Mouse (Mus musculus) embryo, embryonic 11 days (tissue): ENCODE measurements around the gene Cilp.
A peak's percentile ranks its signal among the peaks of the same experiment; 100 is the strongest.
"Not testable (repeated sequence)": the region's sequence is repeated elsewhere in the genome, so short reads cannot be mapped to it uniquely, and the experiment has no call there.

Experiments
- DNase-seq: peaks from one replicate; pipeline ENCODE4 v3.0.0-alpha.2; 2015

Cilp gene

GRCm38 (mm10) chr9:65264959-65265358 is at the start of gene Cilp:
Cilp (plus strand) TSS chr9:65265180.
- no peak for DNase-seq

- peak; percentile 62 for DNase-seq
Observed at GRCm38 (mm10) chr9:65215494-65216126, 49.4 kb upstream of the Cilp start.

GRCm38 (mm10) chr9:65216972-65217371 is 48.0 kb upstream of the Cilp start:
- DNase-seq = no peak

DNA sequence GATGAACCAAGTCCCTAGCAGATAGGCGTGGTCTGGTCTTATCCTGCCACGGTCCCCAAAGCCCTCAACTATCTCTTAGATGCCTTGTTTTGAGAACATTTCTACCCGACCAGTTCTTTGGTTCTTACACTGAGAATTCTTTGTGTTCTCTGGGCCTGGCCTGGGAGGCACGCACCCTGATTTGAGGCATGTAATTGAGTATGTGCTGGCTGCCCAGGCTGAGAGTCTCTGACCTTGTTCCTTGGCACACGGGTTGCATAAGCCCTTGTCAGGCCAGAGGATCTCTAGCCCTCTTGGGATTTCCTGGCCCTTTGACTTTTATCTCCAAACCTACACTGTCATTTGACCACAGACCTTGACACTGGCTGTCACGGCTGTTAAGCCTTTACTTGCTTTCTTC is 47.3 kb upstream of the Cilp start:
- DNase-seq = no peak

DNA sequence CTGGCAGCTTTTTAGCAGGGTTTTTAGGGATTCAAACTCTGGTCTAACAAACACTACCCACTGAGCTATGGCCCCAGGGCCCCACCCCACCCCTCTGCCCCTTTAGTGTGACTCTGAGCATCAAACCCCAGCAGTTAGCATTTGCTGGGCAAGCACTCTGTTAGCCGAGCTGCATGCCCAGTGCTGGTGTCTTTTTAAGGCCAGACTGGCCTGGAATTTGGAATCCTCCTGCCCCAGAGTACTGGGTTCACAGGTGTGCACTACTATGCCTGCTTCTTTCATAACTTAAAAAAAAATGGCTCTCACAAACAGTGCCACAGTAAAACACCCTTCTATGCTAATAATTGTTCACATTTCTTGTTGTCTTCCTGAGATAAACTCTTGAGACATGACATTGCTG is 46.1 kb upstream of the Cilp start:
- no peak for DNase-seq

GRCm38 (mm10) chr9:65220398-65220797 is 44.6 kb upstream of the Cilp start:
- not testable (repeated sequence) for DNase-seq

DNA sequence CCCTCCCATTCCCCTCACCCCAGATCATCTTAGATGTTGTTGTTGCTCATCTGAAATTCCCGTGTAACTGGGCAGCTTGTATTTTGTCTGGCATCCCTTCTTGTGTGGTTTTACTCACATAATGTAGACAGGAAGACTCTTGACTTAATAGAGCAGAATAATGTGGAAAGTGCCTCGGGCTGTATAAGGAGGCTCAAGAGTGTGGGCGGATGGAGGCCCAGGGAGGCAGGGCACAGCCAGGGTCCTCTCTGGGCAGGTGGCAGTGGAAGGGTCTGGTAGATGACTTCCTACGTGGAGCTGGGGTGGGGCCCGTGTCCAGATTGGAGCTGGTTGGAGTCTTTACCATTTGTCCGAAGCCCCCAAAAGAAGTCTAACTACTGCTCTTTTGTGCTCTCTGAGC is 41.1 kb upstream of the Cilp start:
- no peak for DNase-seq

DNA sequence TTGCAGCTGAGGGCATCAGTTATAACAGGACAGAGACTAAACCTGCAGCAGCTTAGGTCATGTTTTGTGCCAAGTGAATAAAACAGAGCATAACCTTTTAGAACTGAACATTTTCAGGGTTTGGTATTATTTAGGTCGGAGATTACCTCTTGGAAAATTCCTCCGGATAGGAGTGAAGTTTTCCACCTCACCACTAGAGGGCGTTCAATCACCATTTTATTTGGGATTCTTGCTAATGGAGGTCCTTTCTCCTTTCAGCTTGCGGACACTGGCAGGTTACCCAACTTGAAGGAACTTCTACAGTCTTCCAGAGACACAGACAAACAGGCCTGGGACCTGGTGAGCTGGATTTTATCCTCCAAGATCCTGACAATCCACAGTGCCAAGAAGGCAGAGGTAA is 39.2 kb upstream of the Cilp start:
- peak; percentile 54 for DNase-seq

DNA sequence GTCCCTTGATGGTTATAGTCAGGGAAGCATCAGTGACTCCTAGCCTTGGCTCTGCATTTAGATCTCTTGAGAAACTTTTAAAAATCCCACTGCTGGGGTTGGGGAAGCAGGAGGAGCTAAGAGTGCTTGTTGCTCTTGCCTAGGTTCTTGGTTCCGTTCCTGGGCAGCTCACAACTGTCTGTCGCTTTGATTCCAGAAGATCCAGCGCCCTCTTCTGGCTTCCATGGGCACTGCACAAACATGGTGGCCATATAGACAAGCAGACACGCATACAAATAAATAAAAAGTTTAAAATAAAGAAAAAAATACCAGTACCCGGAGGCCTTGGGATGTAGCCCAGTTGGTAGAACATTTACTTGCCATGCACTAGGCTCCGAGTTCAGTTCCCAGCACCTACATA is 34.7 kb upstream of the Cilp start:
- DNase-seq = no peak

DNA sequence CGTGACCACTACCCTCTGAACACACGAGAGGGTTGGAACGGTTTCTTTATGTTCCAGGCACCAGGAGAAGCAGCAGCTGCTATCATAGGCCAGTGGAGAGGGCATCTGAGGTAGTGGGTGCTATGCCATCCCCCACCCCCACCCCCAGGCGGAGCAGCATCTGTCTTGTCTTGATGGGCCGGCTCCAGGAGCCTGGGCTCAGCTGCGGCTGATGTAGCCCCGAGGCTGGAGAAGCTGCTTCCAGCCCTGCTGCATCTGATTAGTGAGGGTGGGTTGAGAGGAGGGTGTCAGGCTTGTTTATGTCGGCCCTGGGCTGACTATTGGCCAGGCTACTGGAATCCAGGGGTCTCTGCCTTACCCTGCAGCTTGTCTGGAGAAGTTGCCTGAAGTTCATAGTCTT is 33.7 kb upstream of the Cilp start:
- peak; percentile 23 for DNase-seq

DNA sequence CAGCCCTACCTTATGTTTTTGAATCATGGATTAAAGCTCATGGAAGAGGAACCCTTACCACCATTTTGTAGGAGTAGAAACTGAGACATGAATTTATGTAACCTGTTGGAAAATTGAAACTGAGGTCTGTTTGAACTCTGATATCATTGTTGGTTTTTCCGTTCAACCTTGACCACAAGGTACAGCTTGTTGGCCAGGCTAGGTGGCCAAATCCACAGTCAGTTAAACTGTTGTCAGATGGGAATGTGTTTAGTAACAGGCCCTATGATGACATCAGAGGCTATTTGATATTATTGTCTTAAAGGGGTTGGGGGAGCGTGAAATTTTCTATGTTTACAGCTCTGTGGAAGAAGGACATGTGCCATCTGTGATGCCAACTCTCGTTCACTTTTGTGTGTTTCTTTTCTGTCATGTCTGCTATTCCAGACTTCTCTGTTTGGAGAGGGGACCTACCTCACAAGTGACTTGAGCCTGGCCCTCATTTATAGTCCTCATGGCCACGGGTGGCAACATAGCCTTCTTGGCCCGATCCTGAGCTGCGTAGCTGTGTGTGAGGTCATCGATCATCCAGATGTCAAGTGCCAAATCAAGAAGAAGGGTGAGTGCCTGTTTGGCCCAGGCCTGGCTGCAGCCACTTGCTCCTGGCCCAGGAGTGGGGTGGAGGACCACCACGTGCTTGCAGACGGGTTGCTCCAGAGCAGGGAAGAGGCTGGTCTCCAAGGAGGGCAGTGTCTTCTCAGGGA is 31.6 kb upstream of the Cilp start:
- no peak for DNase-seq

GRCm38 (mm10) chr9:65234734-65235133 is 30.2 kb upstream of the Cilp start:
- no peak for DNase-seq

DNA sequence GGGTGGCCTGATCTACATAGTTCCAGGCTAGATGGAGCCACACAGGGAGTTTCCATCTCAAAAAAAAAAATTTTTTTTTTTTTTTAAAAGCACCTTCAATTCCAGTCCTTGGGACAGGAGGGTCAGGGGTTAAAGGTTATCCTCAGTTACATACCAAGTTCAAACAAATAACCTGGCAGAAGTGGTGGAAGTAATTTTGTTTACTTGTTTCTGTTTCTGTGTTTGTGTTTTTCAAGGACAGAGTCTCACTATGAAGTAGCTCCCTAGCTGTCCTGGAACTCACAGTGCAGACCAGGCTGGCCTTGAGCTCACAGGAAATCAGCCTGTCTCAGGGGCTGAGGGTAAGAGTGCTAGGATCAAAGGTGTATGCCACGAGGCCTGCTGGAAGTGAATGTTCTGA is 29.4 kb upstream of the Cilp start:
- DNase-seq = no peak

DNA sequence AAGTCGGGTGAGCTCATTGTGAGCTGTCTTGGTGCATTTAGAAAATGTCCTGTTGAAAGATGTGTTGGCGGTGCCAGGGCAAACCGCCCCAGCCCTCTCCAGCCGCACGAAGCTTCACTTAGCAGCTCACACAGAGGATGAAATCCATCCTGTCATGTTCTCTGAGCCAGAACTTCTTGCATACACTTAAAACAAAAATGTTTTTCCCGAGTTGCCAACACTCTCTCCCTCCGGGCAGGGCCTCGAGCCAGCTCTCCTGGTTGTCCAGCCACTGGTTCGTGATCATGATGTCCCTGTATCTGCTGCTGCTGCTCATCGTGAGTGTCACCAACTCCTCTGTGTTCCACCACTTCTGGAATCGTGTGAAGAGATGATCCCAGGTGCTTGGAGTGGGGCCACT is 27.4 kb upstream of the Cilp start:
- DNase-seq = no peak

GRCm38 (mm10) chr9:65238191-65238760 is 26.7 kb upstream of the Cilp start:
- peak; percentile 27 for DNase-seq

DNA sequence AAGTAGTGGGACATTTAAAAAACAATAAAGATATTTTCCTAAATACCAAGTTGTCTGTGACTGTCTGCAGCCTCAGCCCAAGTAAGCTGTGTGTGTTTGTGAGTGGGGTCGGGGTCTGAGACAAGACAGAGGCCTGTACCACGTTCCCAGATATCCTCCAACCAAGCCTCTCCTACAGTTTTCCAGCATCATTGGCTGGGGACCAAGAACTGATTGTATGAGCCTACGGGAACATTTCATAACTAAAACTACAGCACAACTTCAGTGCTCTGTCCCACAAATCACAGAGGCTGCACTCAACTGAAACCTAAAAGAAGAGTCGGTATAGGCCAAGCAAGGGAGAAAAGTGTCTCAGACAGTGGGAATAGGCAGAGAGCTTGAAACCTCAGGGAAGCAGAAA is 25.8 kb upstream of the Cilp start:
- DNase-seq = no peak

GRCm38 (mm10) chr9:65239731-65240130 is 25.2 kb upstream of the Cilp start:
- DNase-seq = no peak

DNA sequence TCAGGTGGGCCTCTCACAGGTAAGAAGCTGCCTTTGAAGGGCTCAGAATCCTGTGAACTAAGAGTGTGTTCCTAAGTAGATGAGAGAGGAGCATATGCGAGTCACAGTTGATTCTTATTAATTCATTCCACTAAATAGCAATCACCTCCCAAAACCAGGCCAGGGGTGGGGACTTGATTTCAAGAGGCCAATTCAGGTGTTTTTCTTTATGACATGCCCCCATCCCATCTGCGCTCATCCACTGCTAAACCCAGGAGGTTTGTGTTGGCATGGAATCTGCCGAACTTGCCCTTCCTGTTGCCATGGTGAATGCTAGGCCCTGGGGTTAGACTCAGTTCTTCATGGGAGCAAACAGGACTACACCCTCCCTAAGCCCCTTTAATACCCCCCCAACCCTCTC is 24.4 kb upstream of the Cilp start:
- DNase-seq = no peak

- DNase-seq = no peak
Observed at GRCm38 (mm10) chr9:65241973-65242372, 23.0 kb upstream of the Cilp start.

DNA sequence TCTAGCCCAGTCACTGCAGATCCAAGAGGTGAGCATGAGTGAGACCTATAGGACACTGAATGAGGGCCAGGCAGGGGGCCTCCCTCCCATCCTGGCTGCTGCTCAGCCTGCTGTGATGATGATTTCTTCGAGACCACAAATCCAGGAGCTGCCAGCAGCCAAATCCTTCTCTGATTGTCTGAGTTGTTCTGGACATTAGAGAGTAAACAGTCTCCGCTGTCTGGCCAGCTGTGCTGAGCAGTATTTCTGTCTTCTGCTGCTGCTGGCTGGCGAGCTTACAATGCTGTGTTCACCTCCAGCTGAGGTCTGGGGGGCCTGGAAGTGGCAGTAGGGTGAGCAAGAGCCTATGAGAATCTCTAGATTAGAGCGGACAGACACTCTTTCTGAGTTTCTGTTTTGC is 21.7 kb upstream of the Cilp start:
- no peak for DNase-seq

- DNase-seq = peak; percentile 20
Observed at GRCm38 (mm10) chr9:65244036-65244806, 20.8 kb upstream of the Cilp start.

DNA sequence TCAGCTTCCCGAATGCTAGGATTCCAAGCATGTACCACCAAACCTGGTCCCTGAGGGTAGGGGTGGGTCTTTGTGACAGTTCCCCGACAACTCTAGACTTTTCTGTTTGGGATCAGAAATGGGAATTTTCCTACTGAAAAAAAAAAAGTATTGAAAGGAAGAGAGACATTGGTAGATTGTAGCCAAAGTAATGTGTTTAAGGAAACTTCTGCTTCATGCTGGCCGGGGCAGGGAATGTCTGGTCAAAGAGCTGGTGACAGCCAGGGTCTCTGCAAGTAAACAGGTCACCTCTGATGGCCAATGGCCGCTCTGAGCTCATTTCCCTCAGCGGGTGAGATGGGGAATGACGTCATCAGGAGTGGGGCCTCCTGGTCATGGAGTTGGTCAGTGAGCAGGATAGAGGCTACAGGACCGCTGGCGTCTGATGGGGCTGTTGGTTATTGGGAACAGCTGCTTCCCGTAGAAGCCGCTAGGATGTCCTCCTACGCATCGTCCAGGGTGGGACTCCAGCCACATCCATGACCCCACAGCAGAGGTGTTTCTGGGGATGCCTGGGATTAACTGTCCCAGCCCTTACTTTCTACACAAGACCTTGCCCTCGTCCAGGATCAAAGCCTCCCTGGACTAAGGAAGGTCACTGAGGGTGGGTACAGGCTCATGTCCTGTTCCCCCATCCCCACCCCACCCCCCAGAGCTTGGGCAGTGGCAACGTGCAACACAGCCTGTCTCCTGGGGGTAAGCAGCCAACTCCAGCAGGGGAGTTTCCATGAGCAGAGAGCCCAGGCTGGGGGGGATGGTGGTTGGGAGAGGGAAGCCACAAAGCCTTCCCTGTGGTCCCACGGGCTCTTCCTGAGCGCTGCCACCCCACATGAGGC is 17.2 kb upstream of the Cilp start:
- no peak for DNase-seq

GRCm38 (mm10) chr9:65248377-65248690 is 16.6 kb upstream of the Cilp start:
- DNase-seq = no peak
